Mouse (Mus musculus): ENCODE data around the gene Sycp2l.

DNA sequence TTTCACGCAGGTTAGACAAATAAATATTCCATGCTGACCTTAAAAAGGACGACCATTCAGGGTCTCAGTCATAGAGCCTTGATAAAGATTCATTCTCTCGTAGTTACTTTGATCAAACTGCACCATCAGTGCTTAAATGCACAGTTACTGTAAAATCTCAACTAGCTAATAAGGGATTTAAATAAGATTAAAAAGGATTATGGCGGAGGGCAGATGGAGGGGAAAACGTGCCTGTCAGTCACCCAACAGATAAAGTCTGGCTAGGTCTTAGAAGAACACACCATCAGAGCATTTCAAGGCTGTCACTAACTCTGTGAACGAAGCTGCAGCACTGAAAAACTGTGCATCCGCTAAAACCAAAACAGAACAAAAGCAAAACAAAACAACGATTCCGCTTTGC lies 36.2 kb upstream of the Sycp2l start:
- TF ChIP-seq ZC3H11A (IDR thresholded peaks at IDR 0.05; ENCODE audit: borderline replicate concordance, low read depth, low read length) (no peak), MAFK (IDR thresholded peaks at IDR 0.05; ENCODE audit: insufficient read depth, low read depth, low read length) (no peak), CHD2 (IDR thresholded peaks at IDR 0.05; ENCODE audit: low read depth, low read length) (no peak)

All from ES-E14 (cell line).